Mouse (Mus musculus): ENCODE measurements around the gene Syngr3. TPM values are rescaled to one million over a fixed set of nuclear protein-coding genes. Genes with fewer than 3 reads are reported as not detected.
"Not testable (repeated sequence)": the region's sequence is repeated elsewhere in the genome, so short reads cannot be mapped to it uniquely, and the experiment has no call there.

Syngr3 gene
- total and polyA plus RNA-seq, 3 experiments: 0.15 to 0.68 TPM; not detected in 1

DNA sequence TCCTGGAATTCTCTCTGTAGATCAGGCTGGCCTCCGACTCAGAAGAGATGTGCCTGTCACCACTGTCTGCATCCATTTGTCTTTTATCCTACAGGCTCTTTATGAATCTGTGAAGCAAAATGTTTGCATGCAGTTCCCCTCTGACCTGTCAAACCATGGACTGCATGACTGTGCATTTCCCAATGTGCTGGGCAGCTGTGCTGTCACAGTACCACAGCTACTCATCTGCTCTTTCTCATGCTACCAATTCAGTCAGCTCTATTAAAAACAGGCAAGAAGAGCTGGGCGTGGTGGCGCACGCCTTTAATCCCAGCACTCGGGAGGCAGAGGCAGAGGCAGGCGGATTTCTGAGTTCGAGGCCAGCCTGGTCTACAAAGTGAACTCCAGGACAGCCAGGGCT lies 22.7 kb downstream of the Syngr3 start:
- not testable (repeated sequence) for H3K27ac ChIP-seq (ENCODE audit: control insufficient read depth, low read depth, low read length); H3K27me3 ChIP-seq (ENCODE audit: control insufficient read depth in 1 of 2, insufficient read depth in 2 of 2, low read length in 2 of 2); H3K4me3 ChIP-seq (ENCODE audit: control insufficient read depth in 1 of 2, insufficient read depth in 1 of 2, low read depth in 2 of 2, low read length in 2 of 2); H3K9me3 ChIP-seq (replicated peaks; ENCODE audit: insufficient read depth, low read length); H3K9ac ChIP-seq (ENCODE audit: control insufficient read depth, low read depth, low read length, poor library complexity, severe bottlenecking)
- peaks cover 0 to 10% of the 10 kb centered on the region in 2 experiments; a peak in 2 of 4 replicates for H3K36me3 ChIP-seq (ENCODE audit: control insufficient read depth in 1 of 2, insufficient read depth in 2 of 2, low read length in 2 of 2)
- peak; percentile 44; the same call in 1 of the 2 replicates for TF ChIP-seq SIN3A (IDR thresholded peaks at IDR 0.05; ENCODE audit: low read length)
- H3K4me1 ChIP-seq (ENCODE audit: control insufficient read depth in 1 of 2, insufficient read depth in 2 of 2, low read length in 2 of 2): peaks cover 0 to 22% of the 10 kb centered on the region in 2 experiments; a peak in 3 of 4 replicates
- peaks cover 24% of the 10 kb centered on the region for H3K79me2 ChIP-seq (ENCODE audit: control insufficient read depth, insufficient read depth, low read length, poor library complexity)
- DNase-seq (ENCODE audit: low read depth, low spot score): peak; percentile 30

DNA sequence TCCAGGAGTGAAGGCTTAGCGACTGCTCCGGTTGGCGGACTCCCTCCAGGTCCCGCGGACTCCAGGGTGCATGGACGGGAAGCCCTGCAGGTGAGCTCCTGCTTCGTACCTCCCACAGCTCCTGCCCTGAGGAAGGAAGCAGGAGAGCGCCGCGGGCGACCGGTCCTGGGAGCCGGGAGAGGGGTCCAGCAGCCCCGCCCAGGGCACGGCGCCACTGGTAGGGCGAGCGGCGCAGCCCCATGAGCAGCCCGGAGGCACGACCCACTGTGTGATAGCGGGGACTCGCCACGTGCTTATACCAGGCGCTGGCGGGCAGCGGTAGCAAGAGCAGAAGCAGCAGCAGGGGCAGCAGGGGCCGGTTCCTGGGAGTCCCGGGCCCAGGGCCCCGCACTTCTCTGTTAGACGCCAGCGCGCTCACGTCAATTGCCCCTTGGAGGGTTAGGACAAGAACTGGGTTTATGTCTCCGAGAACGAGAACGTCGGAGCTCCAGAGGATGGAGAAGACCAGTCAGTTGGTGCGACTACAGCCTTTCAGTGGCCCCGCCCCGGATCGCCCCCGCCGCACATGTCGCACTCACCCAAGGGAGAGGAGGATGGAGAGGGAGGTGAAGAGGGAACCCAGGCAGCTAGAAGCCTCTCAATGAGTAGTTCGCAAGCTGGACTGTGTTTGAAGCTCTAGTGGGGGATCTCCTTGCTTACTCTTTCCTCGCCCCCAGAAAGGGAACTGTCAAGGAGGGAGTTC lies 31.6 kb downstream of the Syngr3 start, which contains the start of gene Npw:
Gene Npw (minus strand): TSS at position 441 of the 742 bp plus-strand sequence.
- TF ChIP-seq MAX (IDR thresholded peaks at IDR 0.05; ENCODE audit: low read length) (no peak), MYC (IDR thresholded peaks at IDR 0.05; ENCODE audit: low read depth, low read length) (no peak)
- H3K36me3 ChIP-seq (ENCODE audit: control insufficient read depth in 1 of 2, insufficient read depth in 2 of 2, low read length in 2 of 2): no peaks in the 10 kb centered on the region
- H3K4me1 ChIP-seq (ENCODE audit: control insufficient read depth in 1 of 2, insufficient read depth in 2 of 2, low read length in 2 of 2): no peaks in the 10 kb centered on the region
- no peak for DNase-seq (ENCODE audit: low read depth, low spot score)
- H3K9me3 ChIP-seq (replicated peaks; ENCODE audit: insufficient read depth, low read length): no peaks in the 10 kb centered on the region
- H3K4me3 ChIP-seq (ENCODE audit: control insufficient read depth in 1 of 2, insufficient read depth in 1 of 2, low read depth in 2 of 2, low read length in 2 of 2): no peak within 1 kb of the TSS
- no peak within 1 kb of the TSS for H3K9ac ChIP-seq (ENCODE audit: control insufficient read depth, low read depth, low read length, poor library complexity, severe bottlenecking)
- H3K79me2 ChIP-seq (ENCODE audit: control insufficient read depth, insufficient read depth, low read length, poor library complexity): no peaks in the 10 kb centered on the region
- H3K27me3 ChIP-seq (ENCODE audit: control insufficient read depth in 1 of 2, insufficient read depth in 2 of 2, low read length in 2 of 2): no peaks in the 10 kb centered on the region
- H3K27ac ChIP-seq (ENCODE audit: control insufficient read depth, low read depth, low read length): no peak within 1 kb of the TSS

DNA sequence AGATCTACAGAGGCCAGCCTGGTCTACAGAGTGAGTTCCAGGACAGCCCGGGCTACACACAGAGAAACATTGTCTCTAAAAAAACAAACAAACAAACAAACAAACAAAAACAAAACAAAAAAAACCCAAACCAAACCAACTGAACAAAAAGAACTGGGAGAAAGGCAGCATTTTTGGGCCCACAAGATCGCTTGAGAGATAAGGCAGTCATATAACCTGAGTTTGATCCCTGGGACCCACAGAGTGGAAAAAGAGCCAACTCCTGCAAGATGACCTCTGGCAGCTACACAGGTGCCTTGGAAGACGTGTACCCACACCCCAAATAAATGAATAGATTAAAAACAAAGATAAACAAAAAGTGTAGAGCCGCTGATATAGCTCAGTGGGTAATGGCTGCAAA lies 34.8 kb downstream of the Syngr3 start:
- no peak for TF ChIP-seq UBTF (IDR thresholded peaks at IDR 0.05; ENCODE audit: borderline replicate concordance, insufficient read depth, low read depth, low read length)
- no peak for TF ChIP-seq TBP (IDR thresholded peaks at IDR 0.05; ENCODE audit: low read depth, low read length)
- TF ChIP-seq GATA1 (IDR thresholded peaks at IDR 0.05; ENCODE audit: low read depth, low read length): peak; percentile 57
- H3K27ac ChIP-seq (ENCODE audit: control insufficient read depth, low read depth, low read length): no peak overlapping the region
- no peak overlapping the region for H3K4me3 ChIP-seq (ENCODE audit: control insufficient read depth in 1 of 2, insufficient read depth in 1 of 2, low read depth in 2 of 2, low read length in 2 of 2)
- H3K9me3 ChIP-seq (replicated peaks; ENCODE audit: insufficient read depth, low read length): no peaks in the 10 kb centered on the region
- no peak for DNase-seq (ENCODE audit: low read depth, low spot score)
- no peak overlapping the region for H3K9ac ChIP-seq (ENCODE audit: control insufficient read depth, low read depth, low read length, poor library complexity, severe bottlenecking)
- no peaks in the 10 kb centered on the region for H3K36me3 ChIP-seq (ENCODE audit: control insufficient read depth in 1 of 2, insufficient read depth in 2 of 2, low read length in 2 of 2)
- H3K79me2 ChIP-seq (ENCODE audit: control insufficient read depth, insufficient read depth, low read length, poor library complexity): no peaks in the 10 kb centered on the region
- H3K4me1 ChIP-seq (ENCODE audit: control insufficient read depth in 1 of 2, insufficient read depth in 2 of 2, low read length in 2 of 2): no peaks in the 10 kb centered on the region
- peaks cover 13 to 14% of the 10 kb centered on the region in 2 experiments for H3K27me3 ChIP-seq (ENCODE audit: control insufficient read depth in 1 of 2, insufficient read depth in 2 of 2, low read length in 2 of 2)
